Mouse (Mus musculus) embryonic facial prominence, embryonic 10.5 days (tissue): ENCODE results near the gene Fam120a. TPM values are rescaled to one million over a fixed set of nuclear protein-coding genes. Genes with fewer than 3 reads are reported as not detected.

Experiments
- DNase-seq: peaks from one replicate; pipeline ENCODE4 v3.0.0-alpha.2; 2017; ENCODE audit warnings: low spot score
- H3K27ac ChIP-seq: fragments of 300-500 bp; sonication (generic); replicated peaks from 2 replicates; pipeline ENCODE4 v1.5.1; 2016; ENCODE audit warnings: mild to moderate bottlenecking
- H3K27me3 ChIP-seq: fragments of 300-500 bp; sonication (generic); replicated peaks from 2 replicates; pipeline ENCODE4 v1.6.1; 2016; ENCODE audit warnings: low read depth, mild to moderate bottlenecking; ENCODE audit not compliant: poor library complexity, severe bottlenecking
- H3K36me3 ChIP-seq: fragments of 300-500 bp; sonication (generic); replicated peaks from 2 replicates; pipeline ENCODE4 v1.6.1; 2016; ENCODE audit warnings: mild to moderate bottlenecking, moderate library complexity
- H3K4me1 ChIP-seq: fragments of 300-500 bp; sonication (generic); 2 replicates; pipeline ENCODE4 v1.6.1; 2016
- H3K4me3 ChIP-seq: fragments of 300-500 bp; sonication (generic); 2 replicates; pipeline ENCODE4 v1.5.1; 2016; ENCODE audit warnings: mild to moderate bottlenecking, moderate library complexity
- H3K9me3 ChIP-seq: fragments of 300-500 bp; sonication (generic); 2 replicates; pipeline ENCODE4 v1.6.1; 2016; ENCODE audit warnings: mild to moderate bottlenecking
- WGBS: fragments of 180-500 bp; shearing (Covaris S2); methylation state at CpG from one replicate; pipeline ENCODE4 v1.1.7; 2016; 5-methylcytosine and 5-hydroxymethylcytosine counted together
- polyA plus RNA-seq: library from polyadenylated mRNA; unstranded; fragments of >200 nt; fragmentation: Nextera tagmentation; extraction: Ambion mirVana; gene quantifications from 2 replicates; pipeline ENCODE4 v1.2.1, GENCODE M21; 2016

Fam120a gene
- polyA plus RNA-seq, 1 experiment from 2014 or later: 16.7 TPM

DNA sequence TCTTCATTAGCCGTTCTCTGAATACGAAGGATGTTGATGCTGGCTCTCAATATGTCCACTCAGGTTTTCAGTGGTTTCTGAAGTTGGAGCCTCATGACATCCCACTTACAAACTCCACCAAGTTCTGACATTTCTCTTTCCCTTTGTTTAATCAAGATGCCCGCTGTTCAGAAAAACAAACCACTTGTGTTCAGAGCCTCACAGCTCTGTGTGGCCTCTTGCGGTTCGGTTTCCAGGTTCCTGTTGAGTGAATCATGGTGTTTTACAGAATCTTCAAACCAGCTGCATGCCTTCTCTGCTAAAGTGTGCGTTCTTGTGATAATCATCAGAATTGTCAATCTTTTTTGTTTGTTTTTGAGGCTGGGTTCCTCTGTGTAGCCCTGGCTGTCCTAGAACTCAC, 11.3 kb upstream of the Fam120a start:
- Histone ChIP-seq H3K4me3 (no peak overlapping the region), H3K27ac (no peak overlapping the region), H3K4me1 (peaks cover 7% of the 10 kb centered on the region), H3K9me3 (no peaks in the 10 kb centered on the region), H3K36me3 (no peaks in the 10 kb centered on the region), H3K27me3 (no peaks in the 10 kb centered on the region)
- DNase-seq: no peak
- WGBS: 84% methylated on average over 6 of the region's 6 CpGs

DNA sequence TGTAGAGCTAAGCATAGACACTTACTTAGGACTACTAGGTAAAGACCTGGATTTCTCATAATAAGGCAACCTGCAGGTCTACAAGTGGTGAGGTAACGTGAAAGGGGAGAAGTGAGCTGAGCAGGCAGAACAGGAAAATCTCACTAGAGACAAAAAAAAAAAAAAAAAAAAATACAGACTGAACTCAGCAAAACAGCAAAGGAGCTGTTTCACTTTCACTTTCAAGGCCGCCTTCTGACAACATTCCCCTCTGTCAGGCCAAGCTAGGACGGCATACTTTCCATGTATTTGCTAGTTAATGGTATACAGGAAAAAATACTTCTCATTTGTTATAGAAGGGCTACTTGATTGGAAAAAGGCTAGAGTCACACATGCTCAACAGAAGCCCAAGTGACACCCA, 10.0 kb upstream of the Fam120a start:
- WGBS: 81% methylated on average over 3 of the region's 3 CpGs
- peaks cover 10% of the 10 kb centered on the region for H3K4me1 ChIP-seq
- H3K9me3 ChIP-seq: no peaks in the 10 kb centered on the region
- no peak overlapping the region for H3K27ac ChIP-seq
- H3K36me3 ChIP-seq: no peaks in the 10 kb centered on the region
- H3K4me3 ChIP-seq: no peak overlapping the region
- DNase-seq: no peak
- no peaks in the 10 kb centered on the region for H3K27me3 ChIP-seq

DNA sequence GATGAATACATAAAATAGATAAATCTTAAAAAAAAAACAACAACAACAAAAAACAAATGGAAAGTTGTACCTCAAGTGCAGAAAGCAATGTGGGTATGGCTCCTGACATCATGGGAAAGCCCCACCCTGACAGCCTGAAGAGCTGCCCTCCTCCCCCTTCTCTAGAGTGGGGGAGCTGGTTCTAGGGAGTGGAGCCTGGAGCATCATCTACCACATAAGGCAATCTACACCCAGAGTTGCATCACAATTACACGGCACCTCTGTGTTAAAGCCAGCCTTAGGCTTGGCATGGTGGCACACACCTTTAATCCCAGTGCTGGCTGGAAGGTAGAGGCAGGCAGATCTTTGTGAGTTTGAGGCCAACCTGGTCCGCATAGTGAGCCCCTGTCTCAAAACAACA, 6.9 kb upstream of the Fam120a start:
- peaks cover 7% of the 10 kb centered on the region; the same call in 1 of the 2 replicates for H3K36me3 ChIP-seq
- H3K4me1 ChIP-seq: peaks cover 16% of the 10 kb centered on the region
- 92% methylated on average over 2 of the region's 2 CpGs for WGBS
- no peak overlapping the region for H3K27ac ChIP-seq
- no peak for DNase-seq
- no peaks in the 10 kb centered on the region for H3K27me3 ChIP-seq
- no peak overlapping the region for H3K4me3 ChIP-seq
- no peaks in the 10 kb centered on the region for H3K9me3 ChIP-seq

DNA sequence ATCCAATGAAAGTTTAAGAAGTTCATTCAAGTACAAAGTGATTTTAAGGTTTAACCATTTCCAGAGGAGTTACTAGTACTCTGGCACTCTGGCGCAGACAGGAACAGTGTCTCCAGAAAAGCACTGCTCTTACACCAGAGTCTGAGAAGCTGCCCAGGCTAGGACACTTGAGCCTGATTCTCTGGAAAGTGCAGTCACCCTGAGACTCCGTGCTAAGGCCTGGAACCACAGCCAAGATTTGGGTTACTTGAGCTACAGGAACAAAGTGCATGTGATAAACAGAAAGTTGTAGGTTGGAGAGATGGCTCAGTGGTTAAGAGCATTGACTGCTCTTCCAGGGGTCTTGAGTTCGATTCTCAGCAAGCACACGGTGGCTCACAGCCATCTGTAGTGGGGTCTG, 6.4 kb upstream of the Fam120a start:
- Histone ChIP-seq H3K27ac (no peak overlapping the region), H3K36me3 (peaks cover 7% of the 10 kb centered on the region; the same call in 1 of the 2 replicates), H3K9me3 (no peaks in the 10 kb centered on the region), H3K4me1 (peaks cover 20% of the 10 kb centered on the region), H3K4me3 (no peak overlapping the region), H3K27me3 (no peaks in the 10 kb centered on the region)
- DNase-seq: no peak
- 88% methylated on average over 4 of the region's 4 CpGs for WGBS

DNA sequence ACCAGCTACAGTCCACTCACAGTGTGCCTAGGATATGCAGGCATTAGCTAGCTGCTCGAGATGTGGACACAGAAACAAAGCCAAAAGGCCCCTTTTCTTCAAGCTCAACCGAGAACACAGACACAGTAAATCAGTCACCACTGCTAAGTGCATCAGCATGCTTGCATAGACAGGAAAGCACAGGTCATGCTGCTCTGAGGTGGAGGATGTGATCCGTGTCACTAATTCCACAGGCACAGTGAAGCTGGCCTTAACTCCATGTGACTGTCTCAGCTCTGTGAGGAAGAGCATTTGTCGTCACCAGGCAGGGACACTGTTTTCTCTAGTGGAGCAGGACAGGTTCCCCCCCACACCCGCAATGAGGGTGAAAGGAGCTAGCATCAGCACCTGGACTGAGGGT, 5.4 kb upstream of the Fam120a start:
- H3K36me3 ChIP-seq: peaks cover 7% of the 10 kb centered on the region; the same call in 1 of the 2 replicates
- DNase-seq: no peak

DNA sequence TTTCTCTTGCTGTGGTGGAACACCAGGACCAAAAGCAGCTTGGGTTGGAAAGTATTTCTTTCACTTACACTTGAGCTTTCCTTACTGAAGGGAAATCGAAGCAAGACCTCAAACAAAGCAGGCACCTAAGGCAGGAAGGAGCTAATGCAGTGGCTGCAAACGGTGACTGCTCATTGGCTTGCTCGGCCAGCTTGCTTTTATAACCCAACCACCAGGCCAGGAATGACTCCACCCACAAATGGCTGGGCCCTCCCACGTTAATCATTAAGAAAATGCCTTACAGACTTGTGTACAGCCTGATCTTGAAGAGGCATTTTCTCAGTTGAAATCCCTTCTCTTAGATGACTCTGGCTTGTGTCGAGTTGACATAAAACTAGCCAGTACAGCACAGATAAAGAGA, 3.2 kb upstream of the Fam120a start:
- Histone ChIP-seq H3K27ac (peak overlapping the region; percentile 30; the same call in 1 of the 2 replicates), H3K4me3 (no peak overlapping the region), H3K4me1 (peaks cover 36% of the 10 kb centered on the region), H3K27me3 (no peaks in the 10 kb centered on the region), H3K36me3 (peaks cover 7% of the 10 kb centered on the region; the same call in 1 of the 2 replicates), H3K9me3 (no peaks in the 10 kb centered on the region)
- DNase-seq: no peak
- 63% methylated on average over 5 of the region's 5 CpGs for WGBS

More for the DNA sequence above, 5.4 kb upstream of the Fam120a start:
- H3K27ac ChIP-seq: no peak overlapping the region
- H3K9me3 ChIP-seq: no peaks in the 10 kb centered on the region
- H3K4me1 ChIP-seq: peaks cover 24% of the 10 kb centered on the region
- WGBS: 69% methylated on average over 5 of the region's 5 CpGs
- no peak overlapping the region for H3K4me3 ChIP-seq
- H3K27me3 ChIP-seq: no peaks in the 10 kb centered on the region

DNA sequence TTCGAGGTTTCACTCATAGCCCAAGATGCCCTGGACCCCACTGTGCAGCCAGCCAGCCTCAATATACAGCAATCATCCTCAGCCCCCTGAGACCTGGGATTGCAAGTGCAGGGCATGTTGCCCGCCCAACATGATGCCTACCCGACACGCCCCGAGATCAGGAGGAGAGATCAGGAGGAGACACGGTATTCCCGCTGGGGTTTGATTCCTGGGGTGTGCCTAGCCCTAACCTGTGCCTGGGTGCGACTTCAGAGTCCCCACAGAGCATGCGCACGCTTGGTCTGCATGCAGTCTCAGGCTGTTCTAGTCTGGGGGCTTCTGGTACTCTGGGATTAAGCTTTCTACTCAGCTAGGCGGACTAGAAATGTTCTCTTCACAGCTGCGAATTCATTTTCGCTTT, 2.7 kb upstream of the Fam120a start:
- Histone ChIP-seq H3K9me3 (no peaks in the 10 kb centered on the region), H3K4me1 (peaks cover 41% of the 10 kb centered on the region), H3K27ac (peak overlapping the region; percentile 30; the same call in 1 of the 2 replicates), H3K36me3 (peaks cover 7% of the 10 kb centered on the region; the same call in 1 of the 2 replicates), H3K27me3 (no peaks in the 10 kb centered on the region), H3K4me3 (peak overlapping the region; percentile 2; the same call in 1 of the 2 replicates)
- WGBS: 72% methylated on average over 13 of the region's 13 CpGs
- DNase-seq: no peak

DNA sequence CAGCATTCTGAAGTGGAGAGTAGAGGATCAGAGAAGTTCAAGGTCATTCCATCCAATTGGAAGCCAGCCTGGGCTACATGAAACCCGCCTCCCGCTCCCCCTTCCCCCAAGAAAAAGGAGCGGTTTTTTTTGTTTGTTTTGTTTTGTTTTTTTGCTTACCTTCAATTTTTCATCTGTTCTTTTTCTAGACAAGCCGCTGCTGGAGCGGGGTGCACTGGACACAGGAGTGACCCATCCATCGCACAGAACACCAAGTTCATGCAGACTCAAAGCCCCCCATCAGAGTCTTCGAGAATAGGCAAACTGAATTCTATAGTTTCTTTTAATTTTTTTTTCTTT, 902 bp upstream of the Fam120a start:
- Histone ChIP-seq H3K4me1 (peaks cover 54% of the 10 kb centered on the region), H3K27ac (peak overlapping the region; percentile 96), H3K27me3 (no peaks in the 10 kb centered on the region), H3K36me3 (peaks cover 17% of the 10 kb centered on the region), H3K4me3 (peak overlapping the region; percentile 94), H3K9me3 (no peaks in the 10 kb centered on the region)
- DNase-seq: no peak
- WGBS: 14% methylated on average over 7 of the region's 7 CpGs

DNA sequence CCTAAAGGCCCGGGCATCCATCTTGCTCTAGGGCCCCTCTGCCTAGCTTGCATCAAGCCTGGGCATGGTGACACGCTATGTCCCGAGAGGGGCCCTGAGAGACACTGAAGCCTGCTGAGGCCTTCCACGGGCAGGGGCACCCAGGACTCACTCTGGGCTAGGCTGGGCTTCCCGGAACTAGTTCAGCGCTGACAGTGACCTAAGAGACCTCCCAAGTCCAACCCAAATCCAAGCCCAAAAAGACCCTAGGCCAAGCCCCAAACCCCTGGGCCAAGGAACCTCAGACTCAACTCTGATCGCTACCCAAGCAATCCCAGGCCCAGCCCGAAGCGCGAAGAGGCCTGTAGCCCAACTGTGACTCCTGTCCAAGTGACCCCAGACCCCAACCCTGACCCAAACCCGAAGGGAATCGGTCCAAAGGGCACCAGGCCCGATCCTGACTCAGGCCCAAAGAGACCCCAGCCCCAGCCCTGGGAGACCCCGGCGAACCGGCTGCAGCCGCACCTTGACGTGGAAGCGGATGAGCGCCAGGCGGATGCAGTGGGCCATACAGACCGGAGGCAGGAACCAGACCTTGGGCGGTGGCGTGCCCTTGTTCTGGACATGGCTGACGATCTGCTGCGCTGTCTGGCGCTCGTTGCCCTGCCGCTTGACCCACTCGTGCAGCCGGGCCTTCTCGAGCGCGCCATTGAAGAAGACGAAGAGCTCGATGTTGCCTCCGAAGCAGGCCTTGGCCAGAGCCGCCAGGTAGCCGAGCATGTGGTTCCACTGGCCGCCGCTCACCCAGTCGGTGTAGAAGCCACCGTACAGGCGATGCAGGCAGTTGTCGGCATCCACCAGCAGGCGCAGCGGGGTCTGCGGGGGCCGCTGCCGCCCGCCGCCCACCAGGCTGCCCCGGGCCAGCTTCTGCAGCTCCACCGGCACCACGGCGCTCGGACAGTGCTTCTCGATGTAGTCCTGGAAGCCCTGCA, 681 bp downstream of the Fam120a start:
- WGBS: under 1% methylated on average over 58 of the region's 58 CpGs
- Histone ChIP-seq H3K9me3 (no peaks in the 10 kb centered on the region), H3K36me3 (peaks cover 17% of the 10 kb centered on the region), H3K4me3 (peak overlapping the region; percentile 94), H3K4me1 (peaks cover 57% of the 10 kb centered on the region), H3K27me3 (no peaks in the 10 kb centered on the region), H3K27ac (peak overlapping the region; percentile 96)
- peak; percentile 72 for DNase-seq

DNA sequence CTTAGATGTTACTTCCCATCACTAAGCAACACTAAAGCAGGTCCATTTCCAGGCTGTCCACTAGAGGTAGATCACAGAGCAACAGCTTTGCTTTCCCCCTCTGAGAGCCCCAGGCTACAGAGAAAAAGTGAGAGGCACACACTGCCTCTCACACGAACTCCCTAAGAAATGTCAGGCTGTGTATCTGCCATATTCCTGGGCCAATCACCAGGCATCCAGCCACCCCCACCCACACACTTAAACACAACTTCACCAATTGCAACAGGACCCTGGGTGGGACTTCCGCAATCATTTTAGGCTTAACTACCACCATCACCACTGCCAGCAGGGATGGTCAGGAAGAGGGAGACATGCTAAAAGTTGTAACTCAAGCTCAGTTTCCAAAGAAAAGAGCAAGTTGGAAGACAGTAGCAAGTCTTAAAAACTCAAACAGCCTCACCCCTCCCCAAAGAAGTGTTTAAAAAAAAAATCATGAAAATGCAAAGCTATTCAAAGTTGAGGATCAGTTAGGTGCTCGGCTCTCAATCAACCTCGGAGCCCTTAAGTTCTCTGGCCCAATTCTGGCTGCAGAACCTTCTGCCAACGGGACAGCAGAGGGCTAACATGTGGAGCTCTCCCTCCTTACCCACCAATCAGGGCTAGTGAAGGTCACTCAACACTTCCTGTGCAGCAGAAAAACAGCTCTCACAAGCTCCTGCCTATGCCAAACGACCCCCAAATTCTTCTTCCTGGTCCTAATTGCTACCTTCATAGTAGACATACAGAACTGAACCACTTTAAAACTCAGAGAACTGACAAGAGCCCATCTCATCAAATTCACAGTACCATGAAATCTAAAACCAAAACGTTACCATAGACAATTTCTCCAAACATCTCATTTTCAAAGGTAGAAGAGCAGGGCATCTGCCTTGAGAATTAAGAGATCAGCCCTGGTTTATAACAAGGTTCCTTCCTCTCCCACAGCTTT, 2.0 kb downstream of the Fam120a start:
- Histone ChIP-seq H3K27ac (peak overlapping the region; percentile 96), H3K4me3 (peak overlapping the region; percentile 94), H3K9me3 (no peaks in the 10 kb centered on the region), H3K4me1 (peaks cover 53% of the 10 kb centered on the region), H3K27me3 (no peaks in the 10 kb centered on the region), H3K36me3 (peaks cover 16% of the 10 kb centered on the region)
- DNase-seq: peak; percentile 75
- WGBS: 22% methylated on average over 7 of the region's 7 CpGs

DNA sequence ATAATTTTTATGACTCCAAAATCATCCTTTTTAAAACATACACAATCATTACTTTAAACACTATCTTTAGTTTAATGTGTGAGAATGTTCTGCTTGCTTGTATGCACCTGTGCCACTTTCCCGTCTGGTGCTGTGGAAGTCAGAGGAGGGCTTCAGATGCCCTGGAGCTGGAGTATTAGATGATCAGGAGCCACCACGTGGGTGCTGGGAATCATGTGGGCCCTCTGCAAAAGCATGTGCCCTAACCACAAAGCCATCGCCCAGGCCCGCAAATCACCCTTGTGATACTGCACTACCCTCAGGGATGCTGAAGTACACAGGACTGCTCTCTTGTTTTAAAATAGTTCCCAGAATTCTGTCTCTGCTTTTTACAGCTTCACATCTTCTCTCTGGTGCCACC, 3.0 kb downstream of the Fam120a start:
- Histone ChIP-seq H3K4me1 (peaks cover 48% of the 10 kb centered on the region), H3K9me3 (no peaks in the 10 kb centered on the region), H3K27me3 (no peaks in the 10 kb centered on the region), H3K36me3 (peaks cover 15% of the 10 kb centered on the region; the same call in 1 of the 2 replicates), H3K27ac (peak overlapping the region; percentile 57; the same call in 1 of the 2 replicates), H3K4me3 (peak overlapping the region; percentile 94)
- WGBS: 84% methylated on average over 4 of the region's 4 CpGs
- DNase-seq: no peak

DNA sequence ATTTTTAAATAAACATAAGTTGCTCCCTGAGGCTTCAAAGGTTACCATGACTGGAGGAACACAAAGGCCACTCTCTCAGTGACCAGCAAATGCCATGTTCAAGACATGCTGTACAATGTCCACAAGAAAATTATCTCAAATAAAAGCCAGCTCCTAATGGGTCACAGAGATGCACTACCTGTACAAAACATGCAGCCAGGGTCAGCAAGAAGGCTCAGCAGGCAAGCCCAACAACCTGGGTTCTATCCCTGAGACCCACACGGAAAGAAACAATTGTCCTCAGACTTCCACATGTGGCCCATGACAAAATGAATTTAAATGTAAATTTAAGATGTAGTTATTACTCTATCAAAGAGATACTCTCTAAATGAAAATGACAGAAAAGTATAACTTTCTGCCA, 4.7 kb downstream of the Fam120a start:
- H3K9me3 ChIP-seq: no peaks in the 10 kb centered on the region
- peaks cover 39% of the 10 kb centered on the region for H3K4me1 ChIP-seq
- H3K27ac ChIP-seq: no peak overlapping the region
- WGBS: 77% methylated on average over 1 of the region's 1 CpGs
- peaks cover 22% of the 10 kb centered on the region; the same call in 1 of the 2 replicates for H3K36me3 ChIP-seq
- H3K4me3 ChIP-seq: no peak overlapping the region
- no peaks in the 10 kb centered on the region for H3K27me3 ChIP-seq
- DNase-seq: no peak
